Mouse (Mus musculus): ENCODE data around the gene Sox30. TPM values are rescaled to one million over a fixed set of nuclear protein-coding genes. Genes with fewer than 3 reads are reported as not detected.

The Sox30 gene
- polyA plus RNA-seq, 1 experiment: not detected

DNA sequence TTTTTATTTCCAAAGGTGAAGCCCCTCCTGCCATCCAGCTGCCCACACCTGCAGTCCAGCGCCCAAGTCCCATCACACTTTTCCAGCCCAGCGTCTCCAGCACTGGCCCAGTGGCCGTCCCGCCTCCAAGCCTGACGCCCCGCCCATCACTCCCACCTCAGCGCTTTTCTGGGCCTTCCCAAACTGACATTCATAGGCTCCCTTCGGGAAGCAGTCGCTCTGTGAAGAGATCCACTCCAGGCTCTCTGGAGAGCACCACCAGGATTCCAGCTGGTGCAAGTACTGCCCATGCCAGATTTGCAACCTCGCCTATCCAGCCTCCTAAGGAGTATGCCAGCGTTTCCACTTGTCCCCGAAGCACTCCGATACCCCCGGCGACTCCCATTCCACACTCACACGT is 11.5 kb downstream of the Sox30 start:
- H3K4me1 ChIP-seq (ENCODE audit: control insufficient read depth, insufficient read depth, low read length): no peaks in the 10 kb centered on the region

GRCm38 (mm10) chr11:45992087-45992486 is 12.0 kb downstream of the Sox30 start:
- no peak for TF ChIP-seq POLR2A (IDR thresholded peaks at IDR 0.05; ENCODE audit: borderline replicate concordance, low read depth, low read length)
- TF ChIP-seq CTCF (IDR thresholded peaks at IDR 0.05; ENCODE audit: low read depth, low read length): no peak
- Histone ChIP-seq H3K4me3 (ENCODE audit: insufficient read depth, low read length) (no peak overlapping the region), H3K4me1 (ENCODE audit: control insufficient read depth, insufficient read depth, low read length) (no peaks in the 10 kb centered on the region), H3K27ac (ENCODE audit: insufficient read depth, low read depth, low read length) (no peak overlapping the region)

More for the DNA sequence above, 11.5 kb downstream of the Sox30 start:
- no peak for TF ChIP-seq POLR2A (IDR thresholded peaks at IDR 0.05; ENCODE audit: borderline replicate concordance, low read depth, low read length)
- no peak for TF ChIP-seq CTCF (IDR thresholded peaks at IDR 0.05; ENCODE audit: low read depth, low read length)
- no peak overlapping the region for H3K27ac ChIP-seq (ENCODE audit: insufficient read depth, low read depth, low read length)
- H3K4me3 ChIP-seq (ENCODE audit: insufficient read depth, low read length): no peak overlapping the region

DNA sequence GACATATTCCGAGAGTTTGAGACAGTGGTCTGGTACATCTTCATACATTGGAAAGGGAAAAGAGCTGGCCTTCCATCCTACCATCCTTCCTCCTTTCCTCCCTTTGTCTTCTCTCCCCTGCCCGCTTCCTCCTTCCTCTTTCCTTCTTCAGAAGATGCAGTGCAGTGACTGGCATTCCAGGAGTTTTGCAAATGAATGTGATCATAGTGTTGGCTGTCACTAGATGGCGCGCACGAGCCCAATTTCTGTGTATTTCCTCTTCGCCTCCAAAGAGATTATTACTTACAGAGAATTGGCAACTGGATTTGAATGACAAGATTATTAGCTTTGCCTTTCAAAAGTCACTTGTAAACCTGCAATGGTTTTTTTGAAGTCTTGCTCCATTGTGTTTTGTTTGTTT is 36.0 kb downstream of the Sox30 start:
- TF ChIP-seq POLR2A (IDR thresholded peaks at IDR 0.05; ENCODE audit: borderline replicate concordance, low read depth, low read length): no peak
- TF ChIP-seq CTCF (IDR thresholded peaks at IDR 0.05; ENCODE audit: low read depth, low read length): no peak
- Histone ChIP-seq H3K27ac (ENCODE audit: insufficient read depth, low read depth, low read length) (no peak overlapping the region), H3K4me3 (ENCODE audit: insufficient read depth, low read length) (no peak overlapping the region), H3K4me1 (ENCODE audit: control insufficient read depth, insufficient read depth, low read length) (peaks cover 4% of the 10 kb centered on the region; the same call in 1 of the 2 replicates)

- H3K27ac ChIP-seq (ENCODE audit: insufficient read depth, low read depth, low read length): no peak overlapping the region
- no peak for TF ChIP-seq POLR2A (IDR thresholded peaks at IDR 0.05; ENCODE audit: borderline replicate concordance, low read depth, low read length)
- TF ChIP-seq CTCF (IDR thresholded peaks at IDR 0.05; ENCODE audit: low read depth, low read length): no peak
- H3K4me1 ChIP-seq (ENCODE audit: control insufficient read depth, insufficient read depth, low read length): peaks cover 4% of the 10 kb centered on the region; the same call in 1 of the 2 replicates
- no peak overlapping the region for H3K4me3 ChIP-seq (ENCODE audit: insufficient read depth, low read length)
These were observed 40.1 kb downstream of the Sox30 start for GRCm38 (mm10) chr11:46020246-46020645.

GRCm38 (mm10) chr11:46021850-46022249 is 41.7 kb downstream of the Sox30 start:
- TF ChIP-seq CTCF (IDR thresholded peaks at IDR 0.05; ENCODE audit: low read depth, low read length) (no peak), POLR2A (IDR thresholded peaks at IDR 0.05; ENCODE audit: borderline replicate concordance, low read depth, low read length) (no peak)

DNA sequence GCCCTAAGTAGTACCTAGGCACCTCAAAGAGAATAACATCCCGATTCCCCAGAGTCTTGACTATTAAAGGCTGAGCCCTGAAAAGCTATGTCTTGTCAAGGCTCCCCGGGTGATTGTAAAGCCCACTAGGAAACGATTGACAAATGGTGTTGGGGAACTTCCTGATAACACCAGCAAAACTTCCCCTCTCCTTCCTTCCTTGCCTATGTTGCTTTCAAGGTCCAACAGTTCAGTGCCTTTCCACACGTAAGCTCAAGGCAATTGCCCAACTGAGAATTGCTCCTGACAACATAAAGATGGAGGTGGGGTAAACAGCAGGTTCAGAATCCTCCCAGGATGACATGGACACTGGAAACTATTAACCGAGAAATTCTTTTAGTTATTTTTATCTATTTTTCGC is 42.9 kb downstream of the Sox30 start:
- Histone ChIP-seq H3K4me3 (ENCODE audit: insufficient read depth, low read length) (no peak overlapping the region), H3K27ac (ENCODE audit: insufficient read depth, low read depth, low read length) (no peak overlapping the region), H3K4me1 (ENCODE audit: control insufficient read depth, insufficient read depth, low read length) (peaks cover 2% of the 10 kb centered on the region; the same call in 1 of the 2 replicates)
- TF ChIP-seq CTCF (IDR thresholded peaks at IDR 0.05; ENCODE audit: low read depth, low read length): no peak
- no peak for TF ChIP-seq POLR2A (IDR thresholded peaks at IDR 0.05; ENCODE audit: borderline replicate concordance, low read depth, low read length)

More at GRCm38 (mm10) chr11:46021850-46022249, 41.7 kb downstream of the Sox30 start:
- H3K4me3 ChIP-seq (ENCODE audit: insufficient read depth, low read length): no peak overlapping the region
- H3K27ac ChIP-seq (ENCODE audit: insufficient read depth, low read depth, low read length): no peak overlapping the region
- H3K4me1 ChIP-seq (ENCODE audit: control insufficient read depth, insufficient read depth, low read length): peaks cover 4% of the 10 kb centered on the region; the same call in 1 of the 2 replicates

DNA sequence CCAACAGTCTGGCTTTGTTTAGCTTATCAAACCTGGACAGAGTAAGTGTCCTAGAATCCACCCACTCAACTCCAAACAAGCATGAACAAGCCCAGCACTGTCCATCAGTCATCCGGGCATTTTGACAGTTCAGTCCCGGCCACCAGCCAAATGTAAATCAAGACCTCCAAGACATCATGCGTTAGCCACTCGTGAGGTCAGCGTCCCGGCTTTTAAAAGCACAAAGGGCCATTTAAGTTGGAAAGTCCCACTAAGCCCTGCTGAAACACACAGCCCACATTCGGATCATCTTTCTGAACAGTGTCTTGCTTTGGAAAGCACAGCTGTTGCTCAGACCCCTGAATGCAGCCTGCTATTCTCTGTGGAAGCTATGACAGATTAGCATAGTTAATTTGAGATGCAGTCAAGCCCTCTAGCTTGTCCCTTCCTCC is 45.9 kb downstream of the Sox30 start:
- Histone ChIP-seq H3K4me1 (ENCODE audit: control insufficient read depth, insufficient read depth, low read length) (no peaks in the 10 kb centered on the region), H3K27ac (ENCODE audit: insufficient read depth, low read depth, low read length) (no peak overlapping the region), H3K4me3 (ENCODE audit: insufficient read depth, low read length) (no peak overlapping the region)
- TF ChIP-seq CTCF (IDR thresholded peaks at IDR 0.05; ENCODE audit: low read depth, low read length) (no peak), POLR2A (IDR thresholded peaks at IDR 0.05; ENCODE audit: borderline replicate concordance, low read depth, low read length) (no peak)

GRCm38 (mm10) chr11:46027952-46028814 is 48.1 kb downstream of the Sox30 start:
- no peak overlapping the region for H3K27ac ChIP-seq (ENCODE audit: insufficient read depth, low read depth, low read length)
- H3K4me1 ChIP-seq (ENCODE audit: control insufficient read depth, insufficient read depth, low read length): no peaks in the 10 kb centered on the region
- TF ChIP-seq POLR2A (IDR thresholded peaks at IDR 0.05; ENCODE audit: borderline replicate concordance, low read depth, low read length): no peak
- TF ChIP-seq CTCF (IDR thresholded peaks at IDR 0.05; ENCODE audit: low read depth, low read length): no peak
- no peak overlapping the region for H3K4me3 ChIP-seq (ENCODE audit: insufficient read depth, low read length)

- H3K27ac ChIP-seq (ENCODE audit: insufficient read depth, low read depth, low read length): no peak overlapping the region
These were observed 49.4 kb downstream of the Sox30 start for GRCm38 (mm10) chr11:46029485-46029884.

DNA sequence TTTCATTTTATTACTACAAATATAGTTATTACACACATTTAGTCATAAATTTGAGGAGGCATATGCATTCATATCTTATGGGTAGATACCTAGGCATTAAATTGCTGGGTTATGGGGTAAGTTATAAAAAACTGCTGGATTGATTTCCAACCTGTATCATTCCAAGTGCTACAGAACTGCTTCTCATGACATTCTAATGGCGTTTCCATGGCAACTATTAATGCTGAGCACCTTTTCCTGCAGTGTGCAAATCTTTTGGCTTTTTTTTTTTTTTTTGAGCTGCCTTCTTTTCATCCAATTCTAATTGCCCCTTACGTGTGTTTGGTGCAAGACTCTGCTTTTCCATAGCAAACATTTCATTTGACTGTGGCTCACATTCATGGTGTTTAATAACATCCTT is 49.9 kb downstream of the Sox30 start:
- TF ChIP-seq POLR2A (IDR thresholded peaks at IDR 0.05; ENCODE audit: borderline replicate concordance, low read depth, low read length) (no peak), CTCF (IDR thresholded peaks at IDR 0.05; ENCODE audit: low read depth, low read length) (no peak)

More at GRCm38 (mm10) chr11:46029485-46029884, 49.4 kb downstream of the Sox30 start:
- TF ChIP-seq CTCF (IDR thresholded peaks at IDR 0.05; ENCODE audit: low read depth, low read length) (no peak), POLR2A (IDR thresholded peaks at IDR 0.05; ENCODE audit: borderline replicate concordance, low read depth, low read length) (no peak)
- no peaks in the 10 kb centered on the region for H3K4me1 ChIP-seq (ENCODE audit: control insufficient read depth, insufficient read depth, low read length)
- no peak overlapping the region for H3K4me3 ChIP-seq (ENCODE audit: insufficient read depth, low read length)

More for the DNA sequence above, 49.9 kb downstream of the Sox30 start:
- Histone ChIP-seq H3K4me3 (ENCODE audit: insufficient read depth, low read length) (no peak overlapping the region), H3K27ac (ENCODE audit: insufficient read depth, low read depth, low read length) (no peak overlapping the region), H3K4me1 (ENCODE audit: control insufficient read depth, insufficient read depth, low read length) (no peaks in the 10 kb centered on the region)

Measured in bone marrow macrophage, adult 2 months (primary cell).